Mouse (Mus musculus): Measurements from ENCODE around the gene Icam2. TPM values are rescaled to one million over a fixed set of nuclear protein-coding genes. Genes with fewer than 3 reads are reported as not detected.

The Icam2 gene
- polyA plus RNA-seq (2012; rRNA removed; ENCODE audit: low replicate concordance) = 8.4 and 10.5 TPM in 2 replicates

DNA sequence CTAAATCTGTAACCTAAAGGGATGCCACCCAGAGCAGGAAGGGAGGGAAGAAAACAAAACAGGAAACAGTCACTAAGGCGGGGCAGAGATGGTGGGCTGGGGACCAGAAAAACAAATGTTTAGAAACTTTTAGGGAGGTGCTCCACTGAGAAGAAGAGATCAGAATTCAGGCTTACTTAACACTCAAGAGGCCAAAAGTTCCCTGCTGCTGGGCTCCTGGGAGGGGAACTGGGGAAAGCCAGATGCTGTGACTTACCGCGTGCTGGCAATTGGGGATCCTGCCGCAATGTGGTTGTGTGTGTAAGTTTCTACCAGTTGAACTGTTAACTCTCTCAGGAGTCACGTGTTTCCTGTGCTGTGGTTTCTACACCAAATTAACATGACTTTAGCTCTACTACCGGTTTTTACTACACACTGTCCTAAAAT lies at the start of gene Icam2:
Gene Icam2, minus strand, starts transcription at position 285 of the 426 bp plus-strand sequence.

DNA sequence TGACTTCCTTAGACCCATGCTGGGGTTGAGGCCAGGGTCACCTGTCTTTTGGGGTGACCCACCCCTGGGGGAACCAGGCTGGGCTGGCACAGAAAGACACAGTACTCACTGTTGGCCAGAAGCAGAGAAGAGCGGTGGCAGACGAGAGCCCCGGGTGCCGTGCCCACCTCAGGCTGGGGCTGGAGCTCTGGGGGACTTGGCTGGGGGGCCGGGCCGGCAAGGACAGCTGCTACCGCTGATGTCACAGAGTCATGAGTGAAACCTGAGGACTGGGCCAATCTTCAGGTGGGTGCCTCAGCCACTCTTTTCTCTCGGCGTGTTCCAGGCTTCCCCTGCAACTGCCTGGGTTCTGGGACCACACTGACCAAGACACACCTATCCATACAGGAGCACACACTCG lies 22.5 kb downstream of the Icam2 start, which contains the start of gene Prr29:
Gene Prr29, plus strand, starts transcription at position 107 of the 400 bp plus-strand sequence.

GRCm38 (mm10) chr11:106353188-106353587 lies 34.7 kb downstream of the Icam2 start, which contains the start of gene Scn4a:
Gene Scn4a (minus strand): TSS chr11:106353288.

Other genes starting within 250 kb of the Icam2 start
- not detected in 2 replicates for gene Gm10840, start 227.2 kb downstream of the Icam2 start, polyA plus RNA-seq (2012; rRNA removed; ENCODE audit: low replicate concordance)
- 16.2 and 20.3 TPM in 2 replicates for gene Limd2, start 227.2 kb downstream of the Icam2 start, polyA plus RNA-seq (2012; rRNA removed; ENCODE audit: low replicate concordance)
- gene Strada, start 185.9 kb downstream of the Icam2 start, polyA plus RNA-seq (2012; rRNA removed; ENCODE audit: low replicate concordance) = 5.2 and 7.4 TPM in 2 replicates
- gene Ccdc47, start 171.7 kb downstream of the Icam2 start, polyA plus RNA-seq (2012; rRNA removed; ENCODE audit: low replicate concordance) = 2.6 and 3.5 TPM in 2 replicates
- gene Ddx42, start 171.1 kb downstream of the Icam2 start, polyA plus RNA-seq (2012; rRNA removed; ENCODE audit: low replicate concordance) = 2.5 and 3.0 TPM in 2 replicates
- 1.5 and 6.2 TPM in 2 replicates for gene Ftsj3, start 132.0 kb downstream of the Icam2 start, polyA plus RNA-seq (2012; rRNA removed; ENCODE audit: low replicate concordance)
- 11.1 and 14.4 TPM in 2 replicates for gene Psmc5, start 131.9 kb downstream of the Icam2 start, polyA plus RNA-seq (2012; rRNA removed; ENCODE audit: low replicate concordance)
- gene Smarcd2, start 115.1 kb downstream of the Icam2 start, polyA plus RNA-seq (2012; rRNA removed; ENCODE audit: low replicate concordance) = 61.0 and 82.0 TPM in 2 replicates
- gene Tcam1, start 111.4 kb downstream of the Icam2 start, polyA plus RNA-seq (2012; rRNA removed; ENCODE audit: low replicate concordance) = not detected in 2 replicates
- 0.19 TPM in 1 of 2 replicates, not detected in the other for gene Gh, start 86.2 kb downstream of the Icam2 start, polyA plus RNA-seq (2012; rRNA removed; ENCODE audit: low replicate concordance)
- gene Cd79b, start 73.3 kb downstream of the Icam2 start, polyA plus RNA-seq (2012; rRNA removed; ENCODE audit: low replicate concordance) = 5.9 and 13.6 TPM in 2 replicates
- 0.02 and 0.08 TPM in 2 replicates for gene Scn4a, start 34.8 kb downstream of the Icam2 start, polyA plus RNA-seq (2012; rRNA removed; ENCODE audit: low replicate concordance)
- gene Prr29, start 22.6 kb downstream of the Icam2 start, polyA plus RNA-seq (2012; rRNA removed; ENCODE audit: low replicate concordance) = 0.86 and 1.0 TPM in 2 replicates
- gene Ern1, start 99.8 kb upstream of the Icam2 start, polyA plus RNA-seq (2012; rRNA removed; ENCODE audit: low replicate concordance) = 26.9 and 55.6 TPM in 2 replicates
- 9.4 and 10.7 TPM in 2 replicates for gene Tex2, start 225.3 kb upstream of the Icam2 start, polyA plus RNA-seq (2012; rRNA removed; ENCODE audit: low replicate concordance)

All from duodenum, adult 2 months (tissue).